Comparison of ENCODE assay signal across 9 mouse cellular contexts in the genomic region with DNA sequence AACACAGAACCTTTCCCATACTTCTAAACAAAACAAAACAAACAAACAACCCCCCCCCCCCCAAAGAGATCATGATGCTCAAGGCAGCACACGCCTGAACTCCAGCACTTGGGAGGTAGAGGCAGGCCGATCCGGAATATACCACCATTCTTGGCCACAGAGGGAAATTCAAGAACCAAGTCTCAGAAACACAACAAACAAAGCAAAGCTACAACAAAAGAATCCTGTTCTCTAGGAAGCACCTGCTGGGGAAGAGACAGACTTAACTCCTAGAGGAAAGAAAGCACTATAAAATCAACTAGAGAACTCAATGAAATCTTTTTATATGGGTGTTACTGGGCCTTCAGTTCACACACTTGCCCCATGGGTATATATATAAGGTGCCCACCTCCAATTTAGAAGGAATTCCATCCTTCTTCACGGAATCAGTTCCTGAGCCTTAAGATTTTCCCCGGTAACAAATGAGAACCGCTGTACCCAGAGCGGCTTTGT.
DNase-seq lines count a peak whose midpoint lies in the region; ATAC-seq and TF ChIP-seq lines count a peak whose summit lies in the region.
"Had no signal": no experiment of that assay in that cellular context is flagged by ENCODE, and none has a peak within 500 bp of the region (broad histone marks: within the 10 kb centered on the region; RNA-seq: fewer than 3 reads in every experiment).

No protein-coding gene starts in this region.

- DNase-seq in embryo, embryonic 10.5 days (ENCODE audit: low spot score) = peak; percentile 25
- no peak for DNase-seq in embryo, embryonic 9.5 days (ENCODE audit: extremely low spot score)
- no peak for DNase-seq in CH12.LX (ENCODE audit: extremely low read depth)
- no peak for DNase-seq in liver, postnatal 0 days
- DNase-seq in adrenal gland, adult (ENCODE audit: inconsistent age in 2 of 2, low spot score in 1 of 2) = no peak
- DNase-seq in ovary, adult 18-20 months (ENCODE audit: low spot score) = no peak
- no peak for DNase-seq in layer of hippocampus, postnatal 14 days (ENCODE audit: low spot score in 2 of 2)
- DNase-seq: kidney, adult 18-20 months had no signal

- no peak overlapping the region for H3K9ac ChIP-seq in CH12.LX (ENCODE audit: insufficient read depth, low read depth)
- peak overlapping the region; percentile 97 for H3K9ac ChIP-seq in forebrain, embryonic 16.5 days (replicated peaks; ENCODE audit: low read depth, low read length)
- H3K9ac ChIP-seq in liver, postnatal 0 days (replicated peaks) = no peak overlapping the region

- H3K4me1 ChIP-seq in CH12.LX (ENCODE audit: control insufficient read depth in 1 of 2, insufficient read depth in 2 of 2) = peaks cover 5 to 54% of the 10 kb centered on the region in 2 experiments; a peak in 3 of 4 replicates
- H3K4me1 ChIP-seq in forebrain, embryonic 16.5 days (replicated peaks; ENCODE audit: control insufficient read depth, insufficient read depth, low read length) = peaks cover 26% of the 10 kb centered on the region
- peaks cover 3% of the 10 kb centered on the region; the same call in 1 of the 2 replicates for H3K4me1 ChIP-seq in liver, postnatal 0 days (ENCODE audit: insufficient read depth)

- dilution Hi-C loops in CH12.LX (cut with MboI; ENCODE audit: extremely low pct_ligation_motif_present, extremely low pct_unique_long_range_greater_than_20kb, low sequenced_read_pairs) = no loop called here

- TF ChIP-seq RAD21 in CH12.LX (IDR thresholded peaks at IDR 0.05; ENCODE audit: low read depth, low read length) = no peak

- no peak for TF ChIP-seq EP300 in CH12.LX (IDR thresholded peaks at IDR 0.05; ENCODE audit: low read length)
- TF ChIP-seq EP300 in liver, postnatal 0 days (IDR thresholded peaks at IDR 0.05; ENCODE audit: low read depth) = no peak

- no peaks in the 10 kb centered on the region for H3K27me3 ChIP-seq in CH12.LX (replicated peaks)
- H3K27me3 ChIP-seq in forebrain, embryonic 16.5 days (replicated peaks; ENCODE audit: control insufficient read depth, insufficient read depth, low read length) = no peaks in the 10 kb centered on the region
- peaks cover 8% of the 10 kb centered on the region; the same call in 1 of the 2 replicates for H3K27me3 ChIP-seq in liver, postnatal 0 days (ENCODE audit: insufficient read depth, low read length)

- no peak for TF ChIP-seq CTCF in CH12.LX (conservative IDR thresholded peaks at IDR 0.05 in 1 of 2, IDR thresholded peaks at IDR 0.05 in 1 of 2; ENCODE audit: low read depth in 2 of 2, low read length in 2 of 2)
- TF ChIP-seq CTCF in liver, postnatal 0 days (IDR thresholded peaks at IDR 0.05; ENCODE audit: low read depth) = no peak

- no peak overlapping the region for H3K27ac ChIP-seq in CH12.LX (ENCODE audit: insufficient read depth, low read depth)
- H3K27ac ChIP-seq in forebrain, embryonic 16.5 days (ENCODE audit: low read length) = peak overlapping the region; percentile 94
- no peak overlapping the region; the same call in 1 of the 2 replicates for H3K27ac ChIP-seq in liver, postnatal 0 days (ENCODE audit: low read depth)

- H3K79me2 ChIP-seq in CH12.LX (replicated peaks; ENCODE audit: control insufficient read depth, extremely low read depth, insufficient read depth, poor library complexity, severe bottlenecking) = no peaks in the 10 kb centered on the region

- H3K4me3 ChIP-seq in CH12.LX (replicated peaks in 1 of 3; ENCODE audit: low read depth in 2 of 3, low read length in 2 of 3, poor library complexity in 1 of 3) = no peak overlapping the region
- no peak overlapping the region; the same call in 1 of the 2 replicates for H3K4me3 ChIP-seq in forebrain, embryonic 16.5 days (replicated peaks; ENCODE audit: low read length)
- H3K4me3 ChIP-seq in liver, postnatal 0 days (ENCODE audit: low read depth, low read length) = no peak overlapping the region

- no peaks in the 10 kb centered on the region for H3K9me3 ChIP-seq in CH12.LX (replicated peaks; ENCODE audit: low read length)
- no peaks in the 10 kb centered on the region for H3K9me3 ChIP-seq in forebrain, embryonic 16.5 days (ENCODE audit: control insufficient read depth, low read length)
- H3K9me3 ChIP-seq in liver, postnatal 0 days (ENCODE audit: low read length) = no peaks in the 10 kb centered on the region

- in situ Hi-C loops in CH12.LX (cut with MboI; ENCODE audit: low pct_ligation_motif_present, low pct_unique_long_range_greater_than_20kb, low sequenced_read_pairs) = loop anchor here (10.0 kb wide), 1 partner anchor 150 kb away; a partner anchor contains a TSS

- peak overlapping the region; percentile 75; the same call in 1 of the 2 replicates for H3K4me2 ChIP-seq in CH12.LX (ENCODE audit: insufficient read depth, low read depth, poor library complexity, severe bottlenecking)
- peak overlapping the region; percentile 84 for H3K4me2 ChIP-seq in forebrain, embryonic 16.5 days (ENCODE audit: low read length)
- H3K4me2 ChIP-seq in liver, postnatal 0 days (ENCODE audit: low read depth, low read length) = peak overlapping the region; percentile 79

- TF ChIP-seq POLR2A in CH12.LX (IDR thresholded peaks at IDR 0.05; ENCODE audit: low read depth, low read length) = no peak

- no peaks in the 10 kb centered on the region for H3K36me3 ChIP-seq in CH12.LX (replicated peaks in 1 of 2; ENCODE audit: control insufficient read depth in 1 of 2, insufficient read depth in 1 of 2, low read length in 1 of 2)
- no peaks in the 10 kb centered on the region for H3K36me3 ChIP-seq in forebrain, embryonic 16.5 days (ENCODE audit: control insufficient read depth, insufficient read depth)
- H3K36me3 ChIP-seq in liver, postnatal 0 days (replicated peaks; ENCODE audit: insufficient read depth, low read length) = no peaks in the 10 kb centered on the region

- WGBS in forebrain, embryonic 16.5 days = 7% methylated on average over 7 of the region's 7 CpGs
- WGBS in liver, postnatal 0 days (ENCODE audit: insufficient replicate concordance) = 51% methylated on average over 7 of the region's 7 CpGs

- ATAC-seq in forebrain, embryonic 16.5 days = no peak
- no peak for ATAC-seq in liver, postnatal 0 days

TF ChIP-seq in CH12.LX, 34 proteins besides CTCF, POLR2A, EP300 and RAD21:
- TF ChIP-seq MYC (IDR thresholded peaks at IDR 0.05; ENCODE audit: low read depth, low read length) (no peak), BHLHE40 (IDR thresholded peaks at IDR 0.05; ENCODE audit: low read depth, low read length) (no peak), CHD1 (IDR thresholded peaks at IDR 0.05; ENCODE audit: low read depth, low read length) (no peak), SMC3 (IDR thresholded peaks at IDR 0.05; ENCODE audit: low read depth, low read length) (no peak), PAX5 (IDR thresholded peaks at IDR 0.05; ENCODE audit: low read length) (no peak), HCFC1 (IDR thresholded peaks at IDR 0.05; ENCODE audit: low read depth, low read length) (no peak), ETS1 (conservative IDR thresholded peaks at IDR 0.05; ENCODE audit: low read depth, low read length) (no peak), GABPA (IDR thresholded peaks at IDR 0.05; ENCODE audit: insufficient replicate concordance, low read depth, low read length) (no peak), TCF12 (IDR thresholded peaks at IDR 0.05; ENCODE audit: low read depth, low read length) (no peak), USF1 (IDR thresholded peaks at IDR 0.05; ENCODE audit: low read depth, low read length) (no peak), USF2 (conservative IDR thresholded peaks at IDR 0.05; ENCODE audit: low read depth, low read length) (no peak), POLR2AphosphoS2 (IDR thresholded peaks at IDR 0.05; ENCODE audit: low read depth, low read length) (no peak), SIN3A (IDR thresholded peaks at IDR 0.05; ENCODE audit: low read length) (no peak), E2F4 (IDR thresholded peaks at IDR 0.05; ENCODE audit: insufficient replicate concordance, low read depth, low read length) (no peak), MAFK (IDR thresholded peaks at IDR 0.05; ENCODE audit: insufficient replicate concordance, low read length) (no peak), MAX (IDR thresholded peaks at IDR 0.05; ENCODE audit: low read length) (no peak), JUND (conservative IDR thresholded peaks at IDR 0.05; ENCODE audit: low read depth, low read length) (no peak), ELF1 (IDR thresholded peaks at IDR 0.05; ENCODE audit: low read depth, low read length) (no peak)
